In genomic region chr19:46828961-46829360, GRCm38 (mm10) we compare ENCODE assay signal across 17 mouse cellular contexts.
DNase-seq lines count a peak whose midpoint lies in the region; ATAC-seq and TF ChIP-seq lines count a peak whose summit lies in the region.
"Had no signal": no experiment of that assay in that cellular context is flagged by ENCODE, and none has a peak within 500 bp of the region (broad histone marks: within the 10 kb centered on the region; RNA-seq: fewer than 3 reads in every experiment).

No protein-coding gene starts in this region.

- no peak overlapping the region for H3K27ac ChIP-seq in kidney, embryonic 14.5 days (ENCODE audit: low read depth, low read length)
- no peak overlapping the region for H3K27ac ChIP-seq in limb, embryonic 10.5 days
- H3K27ac ChIP-seq: limb, embryonic 13.5 days; macrophage; midbrain, embryonic 12.5 days had no signal

- H3K79me2 ChIP-seq in C2C12 (ENCODE audit: control insufficient read depth, insufficient read depth) = no peaks in the 10 kb centered on the region

- H3ac ChIP-seq in C2C12 (ENCODE audit: control insufficient read depth, insufficient read length, low read depth) = no peak overlapping the region

- no peaks in the 10 kb centered on the region for H3K9me3 ChIP-seq in kidney, embryonic 14.5 days (ENCODE audit: control insufficient read depth, low read length)
- no peaks in the 10 kb centered on the region for H3K9me3 ChIP-seq in limb, embryonic 10.5 days (replicated peaks)
- H3K9me3 ChIP-seq: limb, embryonic 13.5 days; midbrain, embryonic 12.5 days had no signal

- H3K36me3 ChIP-seq in C2C12 (ENCODE audit: control insufficient read depth, insufficient read depth) = no peaks in the 10 kb centered on the region
- no peaks in the 10 kb centered on the region for H3K36me3 ChIP-seq in kidney, embryonic 14.5 days (ENCODE audit: control insufficient read depth, insufficient read depth, low read length)
- H3K36me3 ChIP-seq in limb, embryonic 10.5 days = no peaks in the 10 kb centered on the region
- H3K36me3 ChIP-seq: limb, embryonic 13.5 days; midbrain, embryonic 12.5 days had no signal

- ATAC-seq in kidney, embryonic 14.5 days (ENCODE audit: low FRiP score, low TSS enrichment) = no peak
- ATAC-seq: liver, postnatal 0 days had no signal

- H3K9ac ChIP-seq in kidney, embryonic 14.5 days (ENCODE audit: low read depth, low read length) = no peak overlapping the region
- H3K9ac ChIP-seq: limb, embryonic 13.5 days; liver, postnatal 0 days; midbrain, embryonic 12.5 days had no signal

- TF ChIP-seq CTCF in C2C12 (IDR thresholded peaks at IDR 0.05; ENCODE audit: control insufficient read depth, insufficient read depth, insufficient read length) = no peak

- H3K4me3 ChIP-seq in C2C12 (ENCODE audit: insufficient read depth, poor library complexity, severe bottlenecking) = no peak overlapping the region
- H3K4me3 ChIP-seq in kidney, embryonic 14.5 days (ENCODE audit: low read length) = no peak overlapping the region
- H3K4me3 ChIP-seq in limb, embryonic 10.5 days = no peak overlapping the region
- H3K4me3 ChIP-seq: limb, embryonic 13.5 days; midbrain, embryonic 12.5 days had no signal

- DNase-seq in 3T3-L1 (ENCODE audit: low read depth, low spot score) = peak; percentile 75
- peak; percentile 76 for DNase-seq in adrenal gland, postnatal 10 days
- DNase-seq in cerebellum, postnatal 25 days = peak; percentile 32 to 63
- DNase-seq in lung, postnatal 4 days = no peak
- DNase-seq in limb, embryonic 10.5 days (ENCODE audit: low spot score) = no peak
- DNase-seq: gastrocnemius, postnatal 36 days; heart, postnatal 4 days; kidney, adult 9 months; liver, postnatal 0 days; thymus, postnatal 36 days had no signal

- no peak overlapping the region for H3K4me2 ChIP-seq in kidney, embryonic 14.5 days (replicated peaks; ENCODE audit: low read depth, low read length)
- H3K4me2 ChIP-seq: heart, embryonic 11.5 days; limb, embryonic 13.5 days; midbrain, embryonic 12.5 days had no signal

- H3K4me1 ChIP-seq in kidney, embryonic 14.5 days (ENCODE audit: control insufficient read depth, insufficient read depth, low read length) = no peaks in the 10 kb centered on the region
- H3K4me1 ChIP-seq in limb, embryonic 10.5 days = no peaks in the 10 kb centered on the region
- H3K4me1 ChIP-seq: midbrain, embryonic 12.5 days had no signal

- 34% methylated on average over 3 of the region's 3 CpGs for WGBS in kidney, embryonic 14.5 days
- 23% methylated on average over 3 of the region's 3 CpGs for WGBS in limb, embryonic 10.5 days

- H3K79me3 ChIP-seq in C2C12 (ENCODE audit: low read depth) = no peaks in the 10 kb centered on the region

- H3K27me3 ChIP-seq in C2C12 (ENCODE audit: control insufficient read depth, insufficient read depth, insufficient read length) = no peaks in the 10 kb centered on the region
- H3K27me3 ChIP-seq in kidney, embryonic 14.5 days (ENCODE audit: control insufficient read depth, insufficient read depth, low read length) = no peaks in the 10 kb centered on the region
- no peaks in the 10 kb centered on the region for H3K27me3 ChIP-seq in limb, embryonic 10.5 days (ENCODE audit: low read depth, poor library complexity, severe bottlenecking)
- H3K27me3 ChIP-seq: CH12.LX; limb, embryonic 13.5 days; midbrain, embryonic 12.5 days had no signal

TF ChIP-seq in C2C12, 6 proteins besides CTCF, POLR2A, EP300 and RAD21:
- TF ChIP-seq MYOG (IDR thresholded peaks at IDR 0.05; ENCODE audit: control insufficient read depth, extremely low read depth, insufficient read length) (no peak), MYOD1 (IDR thresholded peaks at IDR 0.05; ENCODE audit: control insufficient read depth, insufficient read length, low read depth) (peak; percentile 71), CEBPB (IDR thresholded peaks at IDR 0.05; ENCODE audit: low read depth) (no peak), FOSL1 (IDR thresholded peaks at IDR 0.05; ENCODE audit: insufficient read depth, low read length, poor library complexity, severe bottlenecking) (no peak), USF1 (IDR thresholded peaks at IDR 0.05; ENCODE audit: low read depth) (no peak), MAX (IDR thresholded peaks at IDR 0.05) (no peak)

Comparison
In these comparisons a context has a peak if more than half of its experiments do, and no peak if none do; other contexts are left out.
1. DNase-seq: peak in 3T3-L1 (single experiment), adrenal gland, postnatal 10 days (single experiment) and cerebellum, postnatal 25 days (2 of 2); none in lung, postnatal 4 days (0 of 2) and limb, embryonic 10.5 days (single experiment).